Mouse (Mus musculus) thymus, adult 2 months (tissue): ENCODE results near the gene Zfr2. TPM values are rescaled to one million over a fixed set of nuclear protein-coding genes. Genes with fewer than 3 reads are reported as not detected.

Experiments used
- DNase-seq: peaks from one replicate; pipeline ENCODE4 v3.0.0; 2021
- H3K27ac ChIP-seq: fragments of 200-500 bp; 2 replicates; pipeline ENCODE4 v1.5.1; 2012; ENCODE audit warnings: low read length, control low read depth; ENCODE audit not compliant: control insufficient read depth, insufficient read depth
- H3K27me3 ChIP-seq: fragments of 200-500 bp; 2 replicates; pipeline ENCODE4 v1.6.1; 2012; ENCODE audit warnings: mild to moderate bottlenecking, low read length, moderate library complexity, mixed read lengths; ENCODE audit not compliant: control insufficient read depth, insufficient read depth
- H3K36me3 ChIP-seq: fragments of 200-500 bp; 2 replicates; pipeline ENCODE4 v1.6.1; 2012; ENCODE audit warnings: mild to moderate bottlenecking, low read length, moderate library complexity; ENCODE audit not compliant: control insufficient read depth, insufficient read depth
- H3K4me1 ChIP-seq: fragments of 200-500 bp; replicated peaks from 2 replicates; pipeline ENCODE4 v1.6.1; 2012; ENCODE audit warnings: low read length; ENCODE audit not compliant: control insufficient read depth, insufficient read depth
- H3K4me3 ChIP-seq: fragments of 200-500 bp; 2 replicates; pipeline ENCODE4 v1.5.1; 2012; ENCODE audit warnings: mild to moderate bottlenecking, low read length, control low read depth, moderate library complexity; ENCODE audit not compliant: control insufficient read depth, insufficient read depth
- CTCF ChIP-seq: fragments of 200-500 bp; IDR thresholded peaks from 2 replicates; pipeline ENCODE4 v1.5.1; 2012; ENCODE audit warnings: mild to moderate bottlenecking, control low read depth, low read length, moderate library complexity, borderline replicate concordance; ENCODE audit not compliant: control insufficient read depth, poor library complexity, insufficient read depth; ENCODE audit errors: extremely low read depth
- POLR2A ChIP-seq: fragments of 200-500 bp; IDR thresholded peaks from 2 replicates; pipeline ENCODE4 v1.6.1; 2012; ENCODE audit warnings: mild to moderate bottlenecking, low read length, control low read depth, moderate library complexity; ENCODE audit not compliant: control insufficient read depth, poor library complexity, insufficient read depth; ENCODE audit errors: extremely low read depth
- WGBS: fragments of 180-500 bp; shearing (Covaris S2); methylation state at CpG from one replicate; pipeline ENCODE4 v1.1.7; 2018; 5-methylcytosine and 5-hydroxymethylcytosine counted together
- polyA plus RNA-seq: library from polyadenylated mRNA; depleted of rRNA; stranded (reverse); fragments of >200 nt; gene quantifications from 2 replicates; pipeline ENCODE4 v1.2.3, GENCODE M21; 2012

The Zfr2 gene
- polyA plus RNA-seq, 1 experiment, result 9.6 TPM

GRCm38 (mm10) chr10:81244595-81244994 is 11.6 kb downstream of the Zfr2 start:
- WGBS, result 12% methylated on average over 17 of the region's 17 CpGs
- H3K36me3 ChIP-seq, result no peaks in the 10 kb centered on the region
- no peak overlapping the region for H3K4me3 ChIP-seq
- DNase-seq, result peak; percentile 84
- no peaks in the 10 kb centered on the region; the same call in 1 of the 2 replicates for H3K27me3 ChIP-seq
- peaks cover 58% of the 10 kb centered on the region for H3K4me1 ChIP-seq
- peak; percentile 97 for TF ChIP-seq CTCF
- TF ChIP-seq POLR2A, result no peak
- H3K27ac ChIP-seq, result no peak overlapping the region

GRCm38 (mm10) chr10:81245166-81245565 is 12.2 kb downstream of the Zfr2 start:
- no peaks in the 10 kb centered on the region for H3K36me3 ChIP-seq
- 95% methylated on average over 6 of the region's 6 CpGs for WGBS
- DNase-seq, result peak; percentile 1
- no peak overlapping the region for H3K27ac ChIP-seq
- no peaks in the 10 kb centered on the region for H3K27me3 ChIP-seq
- H3K4me3 ChIP-seq, result no peak overlapping the region
- H3K4me1 ChIP-seq, result peaks cover 64% of the 10 kb centered on the region
- no peak for TF ChIP-seq CTCF
- no peak for TF ChIP-seq POLR2A

GRCm38 (mm10) chr10:81247804-81248203 is 14.8 kb downstream of the Zfr2 start:
- no peaks in the 10 kb centered on the region for H3K36me3 ChIP-seq
- no peak overlapping the region for H3K4me3 ChIP-seq
- TF ChIP-seq POLR2A (no peak), CTCF (no peak)
- peaks cover 49% of the 10 kb centered on the region for H3K4me1 ChIP-seq
- peak; percentile 38 for DNase-seq
- peak overlapping the region; percentile 89 for H3K27ac ChIP-seq
- no peaks in the 10 kb centered on the region; the same call in 1 of the 2 replicates for H3K27me3 ChIP-seq
- 20% methylated on average over 2 of the region's 2 CpGs for WGBS

GRCm38 (mm10) chr10:81249442-81249841 is 16.5 kb downstream of the Zfr2 start:
- no peaks in the 10 kb centered on the region for H3K36me3 ChIP-seq
- no peak overlapping the region for H3K4me3 ChIP-seq
- no peak for TF ChIP-seq CTCF
- no peak for TF ChIP-seq POLR2A
- no peaks in the 10 kb centered on the region; the same call in 1 of the 2 replicates for H3K27me3 ChIP-seq
- 68% methylated on average over 8 of the region's 8 CpGs for WGBS
- no peak for DNase-seq
- no peak overlapping the region for H3K27ac ChIP-seq
- H3K4me1 ChIP-seq, result peaks cover 52% of the 10 kb centered on the region

DNA sequence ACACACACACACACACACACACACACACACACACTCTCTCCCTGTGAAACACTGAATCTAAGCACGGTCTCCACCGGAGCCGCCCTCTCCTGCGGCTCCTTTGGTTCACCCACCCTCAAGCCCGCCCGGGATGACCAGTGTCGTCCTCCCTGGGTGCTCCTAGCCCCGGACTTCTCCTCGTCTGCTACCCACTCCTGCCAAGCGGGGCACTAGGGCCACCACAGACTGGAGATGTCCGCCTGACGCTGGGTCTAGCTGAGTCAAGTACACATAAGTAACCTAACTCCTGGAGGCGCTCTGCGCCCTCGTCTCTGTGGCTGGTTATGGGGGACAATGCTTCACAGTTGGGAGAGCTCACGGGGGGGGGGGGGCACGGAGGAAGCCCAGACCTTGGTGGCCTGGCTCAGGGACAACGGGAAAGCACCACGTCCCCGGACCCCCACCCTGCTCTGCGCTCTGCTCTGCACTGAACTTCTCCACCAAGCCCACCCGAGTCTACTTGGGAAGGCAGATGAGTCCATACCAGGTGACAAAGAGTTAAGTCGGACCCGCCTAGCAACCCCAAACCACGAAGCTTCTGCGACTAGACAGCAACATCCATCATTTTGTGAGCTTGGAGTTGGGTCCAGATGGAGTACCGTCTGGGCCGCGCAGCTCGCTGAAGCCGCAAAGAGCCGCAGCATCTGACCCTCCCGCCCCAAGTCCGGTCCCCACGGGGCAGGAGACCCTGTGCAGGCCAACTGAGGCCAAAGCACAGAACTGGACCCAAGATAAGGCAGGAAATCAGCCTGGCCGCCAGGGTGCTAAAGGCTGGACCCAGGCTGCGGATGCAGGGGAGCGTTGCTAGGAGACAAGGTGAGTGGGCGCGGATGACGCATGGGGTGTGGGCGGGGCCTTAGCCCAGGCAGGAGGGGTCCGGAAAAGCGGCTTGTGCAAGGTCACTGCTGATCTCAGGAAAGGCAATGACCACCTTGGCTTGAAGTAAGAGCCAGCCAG is 19.8 kb downstream of the Zfr2 start, which contains the start of gene Matk:
Gene Matk (plus strand): TSS at position 512 of the 996 bp plus-strand sequence.
- H3K4me1 ChIP-seq, result peaks cover 40% of the 10 kb centered on the region
- TF ChIP-seq POLR2A (no peak), CTCF (no peak)
- no peaks in the 10 kb centered on the region for H3K36me3 ChIP-seq
- H3K27me3 ChIP-seq, result no peaks in the 10 kb centered on the region; the same call in 1 of the 2 replicates
- 16% methylated on average over 44 of the region's 44 CpGs for WGBS
- no peak within 1 kb of the TSS for H3K27ac ChIP-seq
- H3K4me3 ChIP-seq, result no peak within 1 kb of the TSS; the same call in 1 of the 2 replicates
- DNase-seq, result peak; percentile 72

DNA sequence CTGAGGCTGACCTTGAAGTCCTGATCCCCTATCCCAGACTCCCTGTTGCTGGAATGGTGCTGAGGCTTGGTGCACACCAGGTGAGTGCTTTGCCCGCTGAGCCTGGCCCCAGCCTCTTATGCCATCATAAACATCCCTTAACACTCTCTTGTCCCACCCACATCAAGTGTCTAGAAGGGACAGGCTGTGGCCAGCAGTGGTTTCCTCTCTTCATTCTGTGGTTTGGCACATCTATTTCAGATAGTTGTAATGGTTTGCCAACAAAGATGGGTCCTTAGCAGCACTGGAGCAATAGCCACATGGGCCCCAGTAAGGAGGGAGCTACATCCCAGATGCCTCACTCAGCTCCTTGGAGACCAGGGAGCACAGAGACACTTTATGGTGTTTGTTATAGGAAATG is 21.9 kb downstream of the Zfr2 start:
- H3K27me3 ChIP-seq, result no peaks in the 10 kb centered on the region; the same call in 1 of the 2 replicates
- TF ChIP-seq CTCF, result no peak
- no peak for TF ChIP-seq POLR2A

More for the DNA sequence above, 21.9 kb downstream of the Zfr2 start:
- no peak overlapping the region for H3K27ac ChIP-seq
- WGBS, result 6% methylated on average over 1 of the region's 1 CpGs
- H3K4me3 ChIP-seq, result no peak overlapping the region
- H3K36me3 ChIP-seq, result no peaks in the 10 kb centered on the region
- peaks cover 28% of the 10 kb centered on the region for H3K4me1 ChIP-seq
- no peak for DNase-seq
